Mouse (Mus musculus): ENCODE measurements around the gene Fbxo3. TPM values are rescaled to one million over a fixed set of nuclear protein-coding genes. Genes with fewer than 3 reads are reported as not detected.
"Not testable (repeated sequence)": the region's sequence is repeated elsewhere in the genome, so short reads cannot be mapped to it uniquely, and the experiment has no call there.

The Fbxo3 gene
- total RNA-seq, 2 experiments from 2014 or later: 43.0 to 47.5 TPM

DNA sequence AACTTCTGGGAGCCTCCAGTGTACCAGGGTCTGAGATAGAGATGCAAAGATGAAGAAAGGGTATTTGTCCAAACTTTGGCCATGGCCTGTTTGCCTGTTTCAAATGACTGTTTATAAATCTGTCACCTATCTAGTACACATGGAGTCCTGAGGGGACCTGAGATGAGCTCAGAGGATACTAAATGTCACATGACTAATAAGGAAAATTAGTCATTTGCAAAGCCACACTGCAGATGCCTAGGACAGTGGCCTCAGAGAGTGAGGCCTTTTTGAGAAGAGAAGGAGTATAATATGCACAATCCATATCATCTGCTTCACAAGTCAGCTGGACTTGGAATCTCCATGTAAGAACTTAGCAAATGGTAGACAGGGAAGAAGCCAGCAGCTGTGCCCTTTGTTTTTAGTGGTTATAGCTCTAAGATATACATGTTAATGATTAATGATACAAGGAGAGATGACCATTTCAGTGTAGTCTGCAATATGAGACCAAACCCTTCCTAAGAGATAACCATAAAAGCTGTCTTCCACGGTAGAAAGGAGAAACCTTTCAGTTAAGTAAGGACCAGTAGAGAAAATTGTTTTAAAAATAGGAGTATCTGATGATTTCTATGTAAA lies 54.0 kb downstream of the Fbxo3 start:
- DNase-seq; intact Hi-C loops (cut with DNase I; ENCODE audit: low total_unique reads): not testable (repeated sequence)

DNA sequence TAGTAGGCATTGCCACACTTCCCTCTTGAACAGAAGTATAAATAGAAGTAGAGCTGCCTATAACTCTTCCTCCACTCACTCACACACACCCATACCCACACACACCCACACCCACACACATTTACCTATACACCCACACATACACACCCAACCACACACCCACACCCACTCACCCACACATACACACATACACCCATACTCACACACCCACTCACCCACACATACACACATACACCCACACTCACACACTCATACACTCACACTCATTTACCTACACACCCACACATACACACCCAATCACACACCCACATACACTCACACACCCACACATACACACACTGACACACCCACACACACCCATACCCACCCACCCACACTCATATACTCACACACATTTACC lies 55.0 kb downstream of the Fbxo3 start:
- intact Hi-C loops (cut with DNase I; ENCODE audit: low total_unique reads): no loop called here
- no peak for DNase-seq

DNA sequence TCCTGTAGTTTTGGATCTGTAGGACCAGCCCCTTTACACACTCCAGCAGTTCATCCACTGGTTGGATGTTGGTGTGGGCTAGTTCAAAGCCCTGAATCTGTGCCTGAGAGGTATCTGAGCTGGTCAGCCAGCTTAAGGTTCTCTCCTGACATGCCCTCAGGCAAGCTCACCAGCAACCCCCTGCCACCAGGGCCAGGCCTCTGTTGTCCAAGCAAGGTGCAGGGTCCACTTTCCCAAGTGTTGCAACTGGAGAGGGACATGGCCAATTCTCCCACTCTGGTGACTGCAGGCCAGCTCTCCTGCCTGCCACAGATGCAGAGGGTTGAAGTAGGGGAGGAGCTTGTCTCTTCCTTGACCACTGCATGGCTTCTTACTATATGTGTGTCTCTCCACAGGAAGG lies 56.5 kb downstream of the Fbxo3 start:
- intact Hi-C loops (cut with DNase I; ENCODE audit: low total_unique reads): not testable (repeated sequence)

DNA sequence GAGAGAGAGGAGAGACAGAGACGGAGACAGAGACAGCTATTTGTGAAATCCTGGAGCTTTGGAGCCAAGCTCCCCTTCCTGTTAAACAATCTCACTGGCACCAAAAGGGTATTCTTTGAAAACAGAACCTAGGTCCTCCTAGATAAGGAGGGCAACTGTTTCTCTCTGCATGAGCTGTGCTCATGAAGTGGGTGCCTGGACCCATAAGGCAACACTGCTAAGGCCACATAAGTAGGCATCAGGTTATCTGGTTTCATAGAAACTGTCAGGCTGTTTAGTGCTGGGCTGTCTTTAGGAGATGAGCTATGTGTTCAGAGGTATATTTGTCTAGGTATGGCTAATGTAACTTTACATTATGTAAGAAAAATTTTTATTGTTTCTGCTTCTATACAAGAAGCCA lies 60.0 kb downstream of the Fbxo3 start:
- intact Hi-C loops (cut with DNase I; ENCODE audit: low total_unique reads): not testable (repeated sequence)

More for the DNA sequence above, 56.5 kb downstream of the Fbxo3 start:
- not testable (repeated sequence) for DNase-seq

DNA sequence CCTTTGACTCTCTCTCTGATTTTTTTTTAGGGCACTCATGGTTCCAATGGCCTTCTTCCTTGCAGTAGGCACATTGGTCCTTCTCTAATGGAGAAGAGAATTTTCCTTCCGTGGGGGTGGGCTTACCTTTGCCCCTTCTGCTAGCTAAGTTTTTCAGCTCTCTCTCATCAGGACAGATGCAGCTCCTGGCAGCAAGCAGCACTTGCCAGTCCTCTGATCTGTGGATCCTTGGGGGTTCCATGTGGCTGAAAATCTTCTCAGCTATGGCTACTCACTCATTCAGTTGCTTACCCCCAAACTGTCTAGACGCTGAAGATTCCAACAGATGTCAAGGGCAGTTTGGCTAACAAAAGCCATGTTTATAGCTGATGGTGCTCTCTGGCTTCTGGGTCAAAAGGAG lies 65.8 kb downstream of the Fbxo3 start:
- intact Hi-C loops (cut with DNase I; ENCODE audit: low total_unique reads): no loop called here
- no peak for DNase-seq

More for the DNA sequence above, 60.0 kb downstream of the Fbxo3 start:
- not testable (repeated sequence) for DNase-seq

DNA sequence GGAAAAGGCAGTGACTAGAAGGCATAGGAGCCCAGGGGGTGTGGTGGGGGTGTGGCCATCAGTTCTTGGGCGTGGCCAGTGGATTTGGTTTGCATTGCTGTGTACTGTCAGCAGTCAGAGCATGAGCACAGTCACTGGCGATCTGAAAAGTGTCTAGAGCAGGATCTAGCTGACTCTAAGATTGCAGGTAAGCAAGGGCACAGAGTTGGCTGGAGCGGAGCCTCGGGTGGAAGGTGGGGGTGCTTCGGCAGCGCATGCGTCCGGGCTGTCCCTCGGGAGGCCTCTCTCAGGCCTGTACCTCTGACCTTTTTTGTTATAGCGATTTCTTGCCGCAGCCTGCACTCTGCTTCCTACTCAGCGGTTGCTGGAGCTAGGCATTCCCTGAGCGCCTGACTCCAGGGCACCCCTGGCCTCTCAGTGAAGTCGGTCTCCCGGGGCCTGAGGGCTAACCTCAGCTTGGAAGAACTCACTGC lies 68.3 kb downstream of the Fbxo3 start, which contains the start of gene Cd59a:
Gene Cd59a, plus strand, starts transcription at position 61 of the 473 bp plus-strand sequence.
- intact Hi-C loops (cut with DNase I; ENCODE audit: low total_unique reads): no loop called here
- DNase-seq: peak; percentile 71

DNA sequence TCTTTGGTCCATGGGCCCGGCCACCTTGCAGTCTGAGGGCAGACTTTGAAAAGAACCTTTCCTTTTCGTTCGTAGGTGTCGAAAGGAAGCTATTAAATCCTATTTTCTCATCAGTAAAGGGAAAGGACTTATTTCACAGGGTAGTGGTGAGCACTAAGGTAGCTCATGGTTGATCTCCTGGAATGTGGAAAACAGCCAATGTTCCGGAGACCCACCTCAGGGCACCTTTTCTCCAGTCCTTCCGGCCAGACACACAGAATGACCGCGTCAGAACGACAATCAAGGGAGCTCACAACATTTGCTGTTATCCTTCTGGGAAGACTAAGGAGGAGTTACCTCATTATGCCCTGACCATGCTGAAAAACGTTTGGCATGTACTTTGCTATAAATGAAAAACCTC lies 68.7 kb downstream of the Fbxo3 start:
- DNase-seq: no peak
- intact Hi-C loops (cut with DNase I; ENCODE audit: low total_unique reads): no loop called here

DNA sequence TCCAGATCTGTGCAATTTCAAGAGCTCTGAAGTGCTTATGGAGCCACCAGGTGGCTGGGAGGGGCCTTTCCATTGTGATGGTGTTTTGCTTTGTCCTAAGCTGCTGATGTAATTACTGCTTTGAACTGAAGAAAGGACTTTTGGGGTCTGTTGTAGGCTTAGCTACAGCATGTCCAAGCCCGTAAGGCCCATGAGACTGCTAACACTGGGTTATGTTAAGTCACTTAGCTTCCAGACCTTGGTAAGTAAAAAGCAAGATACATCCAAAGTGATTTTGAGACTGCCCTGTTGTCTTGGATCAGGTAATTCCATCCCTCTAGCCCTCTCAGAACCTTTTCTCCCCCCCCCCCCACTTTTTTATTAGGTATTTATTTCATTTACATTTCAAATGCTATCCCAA lies 69.3 kb downstream of the Fbxo3 start:
- intact Hi-C loops (cut with DNase I; ENCODE audit: low total_unique reads); DNase-seq: not testable (repeated sequence)

DNA sequence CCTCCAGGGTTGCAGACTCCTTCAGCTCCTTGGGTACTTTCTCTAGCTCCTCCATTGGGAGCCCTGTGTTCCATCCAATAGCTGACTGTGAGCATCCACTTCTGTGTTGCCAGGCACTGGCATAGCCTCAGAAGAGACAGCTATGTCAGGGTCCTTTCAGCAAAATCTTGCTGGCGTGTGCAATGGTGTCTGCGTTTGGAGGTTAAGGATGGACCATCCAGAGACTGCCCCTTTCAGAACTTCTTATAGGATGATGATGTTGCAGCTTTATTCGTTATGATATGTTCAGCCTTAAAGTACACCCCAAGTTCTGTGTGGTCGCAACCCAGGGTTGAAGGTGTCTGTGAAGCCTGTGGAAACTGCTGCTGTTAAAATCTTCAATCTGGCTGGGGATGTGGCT lies 69.9 kb downstream of the Fbxo3 start:
- intact Hi-C loops (cut with DNase I; ENCODE audit: low total_unique reads); DNase-seq: not testable (repeated sequence)

DNA sequence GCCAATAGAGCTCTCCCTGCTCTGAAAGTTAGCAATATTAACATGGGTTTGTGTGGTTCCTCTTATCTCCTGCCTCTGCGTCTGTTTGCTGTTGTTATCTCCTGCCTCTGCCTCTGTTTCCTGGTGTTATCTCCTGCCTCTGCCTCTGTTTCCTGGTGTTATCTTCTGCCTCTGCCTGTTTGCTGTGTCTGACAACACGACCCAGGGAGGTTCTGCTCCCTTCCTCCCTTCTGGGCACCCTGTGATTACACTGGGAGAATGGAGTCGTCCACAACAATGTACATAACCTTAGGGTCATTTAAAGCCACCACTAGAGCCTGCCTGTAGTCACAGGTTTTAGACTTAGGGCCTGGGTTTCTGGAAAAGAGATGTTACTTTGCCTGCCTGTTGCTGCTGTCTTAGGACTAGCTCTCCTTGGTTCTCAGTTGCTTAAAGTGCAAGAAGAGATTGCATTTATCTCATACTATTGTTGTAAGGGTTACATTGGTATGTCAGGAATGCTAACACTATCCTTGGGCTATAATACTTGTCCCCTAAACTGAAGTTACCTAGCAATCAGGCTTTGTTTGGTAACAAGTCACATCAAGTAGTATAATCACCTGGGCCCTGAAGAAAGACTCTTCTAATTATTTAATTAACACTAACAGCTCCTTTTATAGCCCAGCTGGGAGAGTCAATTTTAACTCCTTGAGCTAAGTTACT lies 71.2 kb downstream of the Fbxo3 start:
- no peak for DNase-seq
- intact Hi-C loops (cut with DNase I; ENCODE audit: low total_unique reads): no loop called here

DNA sequence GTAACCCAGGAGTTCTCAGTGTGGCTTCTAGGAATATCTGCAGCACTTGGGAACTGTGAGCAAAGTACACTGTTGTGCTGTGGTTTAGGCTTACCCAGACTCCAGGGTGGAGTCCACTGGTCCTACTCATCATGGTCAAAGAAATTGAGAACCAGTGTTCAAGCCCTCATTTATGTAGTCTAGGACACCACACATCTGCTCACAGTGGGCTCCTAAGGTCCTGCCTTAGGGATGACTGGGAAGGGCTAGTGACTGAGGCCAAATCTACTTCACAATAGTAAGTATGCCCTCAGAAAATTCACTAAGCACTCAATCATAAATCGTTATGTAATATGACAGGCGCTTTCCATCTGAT lies 71.7 kb downstream of the Fbxo3 start:
- no peak for DNase-seq
- intact Hi-C loops (cut with DNase I; ENCODE audit: low total_unique reads): no loop called here

DNA sequence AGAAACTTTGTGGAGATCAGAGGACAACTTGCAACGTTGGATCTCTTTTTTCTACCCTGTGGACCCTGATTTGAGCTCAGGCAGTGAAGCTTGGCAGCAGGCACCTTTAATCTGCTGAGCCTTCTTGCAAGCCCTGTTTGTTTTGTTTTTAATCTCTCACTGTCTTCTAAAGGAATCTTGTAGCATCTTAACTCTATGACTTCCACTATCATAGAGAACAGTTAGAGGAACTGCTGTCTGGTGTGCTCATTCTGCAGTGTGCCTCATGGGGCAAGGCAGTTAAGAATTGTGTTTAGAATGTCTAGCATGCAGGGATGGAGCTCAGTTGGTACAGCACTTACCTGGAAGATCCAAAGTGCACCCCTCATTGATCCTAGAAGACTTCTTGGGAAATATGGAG lies 72.4 kb downstream of the Fbxo3 start:
- DNase-seq: no peak
- intact Hi-C loops (cut with DNase I; ENCODE audit: low total_unique reads): no loop called here

DNA sequence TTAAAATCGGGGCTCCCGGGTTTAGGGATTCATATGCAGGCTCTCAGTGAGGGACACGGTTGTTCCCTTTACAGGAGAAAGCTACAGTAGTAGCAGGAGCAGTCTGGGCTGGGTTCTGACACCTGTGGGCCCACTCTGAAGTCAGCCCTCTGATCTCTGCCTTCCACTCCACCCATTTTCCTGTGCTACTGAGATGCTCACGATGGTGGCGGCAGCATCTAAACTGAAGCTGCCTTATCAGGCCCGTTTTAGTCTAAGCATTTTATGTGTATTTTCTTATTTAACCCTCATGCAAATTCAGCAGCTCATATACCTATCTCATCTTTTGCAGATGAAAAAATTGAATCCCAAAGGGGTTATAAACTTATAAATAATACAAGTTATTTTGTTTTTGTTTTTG lies 77.3 kb downstream of the Fbxo3 start:
- intact Hi-C loops (cut with DNase I; ENCODE audit: low total_unique reads): no loop called here

DNA sequence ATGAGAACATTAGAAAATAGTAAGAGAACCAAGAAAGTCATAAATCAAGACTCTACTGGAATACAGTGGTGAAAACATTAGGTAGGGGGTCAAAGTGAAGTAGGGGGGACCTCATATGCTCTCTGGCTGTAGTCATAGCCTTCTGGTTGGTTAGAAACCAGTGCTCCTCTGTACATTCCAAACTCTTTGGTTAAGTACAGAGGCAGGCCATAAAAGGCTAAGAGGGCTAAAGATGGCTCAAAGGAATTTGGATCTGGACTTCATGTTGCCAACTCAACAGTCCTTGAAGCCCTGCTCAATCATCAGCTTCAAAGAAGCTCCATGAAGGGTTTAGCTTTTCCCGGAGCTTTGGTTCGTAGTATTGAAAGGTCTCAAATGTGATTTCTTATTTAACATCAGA lies 81.5 kb downstream of the Fbxo3 start:
- intact Hi-C loops (cut with DNase I; ENCODE audit: low total_unique reads); DNase-seq: not testable (repeated sequence)

More for the DNA sequence above, 77.3 kb downstream of the Fbxo3 start:
- DNase-seq: no peak

DNA sequence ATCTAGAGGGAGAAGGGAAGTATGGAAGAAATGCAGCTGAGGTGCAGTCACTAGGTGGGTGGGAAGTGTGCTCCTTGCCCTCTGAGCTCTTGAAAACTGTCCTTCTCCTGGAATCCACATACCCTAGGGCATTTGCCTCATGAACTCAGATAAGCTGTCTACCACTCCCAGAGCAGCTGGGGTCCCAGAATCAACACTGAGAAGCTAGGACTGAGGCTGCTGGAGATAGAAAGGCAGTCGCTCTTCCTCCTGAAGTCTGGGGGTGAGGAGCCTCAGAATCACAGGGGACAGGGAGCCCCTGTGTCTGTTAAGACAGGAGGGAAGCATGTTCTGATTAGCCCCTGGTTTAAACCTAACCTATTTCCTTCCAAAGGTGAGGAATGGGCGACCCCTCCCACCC lies 82.0 kb downstream of the Fbxo3 start:
- intact Hi-C loops (cut with DNase I; ENCODE audit: low total_unique reads): no loop called here
- no peak for DNase-seq

DNA sequence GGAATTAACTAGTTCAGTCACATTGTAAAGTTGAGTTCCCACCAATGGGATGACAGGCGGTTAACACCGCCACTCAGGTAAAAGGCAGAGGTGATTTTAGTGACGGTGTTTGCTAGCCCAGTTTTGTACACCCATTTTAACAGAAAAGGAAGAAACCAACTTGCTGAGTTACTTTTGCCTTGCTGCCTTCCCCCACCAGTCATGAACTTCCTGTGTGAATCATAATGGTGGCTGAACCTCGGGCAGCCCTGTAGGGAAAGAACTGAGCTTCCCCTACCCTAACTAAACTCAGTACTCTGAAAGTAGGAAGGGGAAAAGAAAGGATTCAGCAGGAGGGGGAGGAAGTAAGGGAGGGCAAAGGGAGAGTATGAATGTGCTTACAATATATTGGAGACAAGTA lies 82.5 kb downstream of the Fbxo3 start:
- intact Hi-C loops (cut with DNase I; ENCODE audit: low total_unique reads): no loop called here
- DNase-seq: no peak

DNA sequence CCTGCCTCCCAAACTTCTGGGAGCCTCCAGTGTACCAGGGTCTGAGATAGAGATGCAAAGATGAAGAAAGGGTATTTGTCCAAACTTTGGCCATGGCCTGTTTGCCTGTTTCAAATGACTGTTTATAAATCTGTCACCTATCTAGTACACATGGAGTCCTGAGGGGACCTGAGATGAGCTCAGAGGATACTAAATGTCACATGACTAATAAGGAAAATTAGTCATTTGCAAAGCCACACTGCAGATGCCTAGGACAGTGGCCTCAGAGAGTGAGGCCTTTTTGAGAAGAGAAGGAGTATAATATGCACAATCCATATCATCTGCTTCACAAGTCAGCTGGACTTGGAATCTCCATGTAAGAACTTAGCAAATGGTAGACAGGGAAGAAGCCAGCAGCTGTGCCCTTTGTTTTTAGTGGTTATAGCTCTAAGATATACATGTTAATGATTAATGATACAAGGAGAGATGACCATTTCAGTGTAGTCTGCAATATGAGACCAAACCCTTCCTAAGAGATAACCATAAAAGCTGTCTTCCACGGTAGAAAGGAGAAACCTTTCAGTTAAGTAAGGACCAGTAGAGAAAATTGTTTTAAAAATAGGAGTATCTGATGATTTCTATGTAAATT lies 83.8 kb downstream of the Fbxo3 start:
- DNase-seq; intact Hi-C loops (cut with DNase I; ENCODE audit: low total_unique reads): not testable (repeated sequence)
